8 mouse cellular contexts compared by ENCODE assay signal in genomic region chr7:59228866-59229182, GRCm38 (mm10). TPM values are rescaled to one million over a fixed set of nuclear protein-coding genes. Genes with fewer than 3 reads are reported as not detected.
DNase-seq lines count a peak whose midpoint lies in the region; ATAC-seq and TF ChIP-seq lines count a peak whose summit lies in the region.

No protein-coding gene starts in this region.

- no peaks in the 10 kb centered on the region for H3K27me3 ChIP-seq in cerebellum, adult 2 months (ENCODE audit: control insufficient read depth, insufficient read depth, low read length)
- no peaks in the 10 kb centered on the region for H3K27me3 ChIP-seq in testis, adult 2 months (ENCODE audit: control insufficient read depth, insufficient read depth, low read length)
- H3K27me3 ChIP-seq in liver, embryonic 11.5 days (replicated peaks; ENCODE audit: control insufficient read depth, insufficient read depth, low read length): no peaks in the 10 kb centered on the region
- no peaks in the 10 kb centered on the region for H3K27me3 ChIP-seq in stomach, postnatal 0 days (ENCODE audit: control insufficient read depth, insufficient read depth, low read length)

- H3K27ac ChIP-seq in cerebellum, adult 2 months (ENCODE audit: insufficient read depth, low read length): peak overlapping the region; percentile 85
- H3K27ac ChIP-seq in testis, adult 2 months (ENCODE audit: control insufficient read depth, insufficient read depth, low read depth, low read length): peak overlapping the region; percentile 91
- peak overlapping the region; percentile 97 for H3K27ac ChIP-seq in liver, embryonic 11.5 days (ENCODE audit: low read depth, low read length)
- peak overlapping the region; percentile 99 for H3K27ac ChIP-seq in stomach, postnatal 0 days (replicated peaks)

- TF ChIP-seq EP300 in stomach, postnatal 0 days (optimal IDR thresholded peaks at IDR 0.05): no peak

- H3K36me3 ChIP-seq in testis, adult 2 months (ENCODE audit: control insufficient read depth, insufficient read depth, low read length): no peaks in the 10 kb centered on the region
- H3K36me3 ChIP-seq in liver, embryonic 11.5 days (ENCODE audit: control insufficient read depth, insufficient read depth, low read length): no peaks in the 10 kb centered on the region
- no peaks in the 10 kb centered on the region for H3K36me3 ChIP-seq in stomach, postnatal 0 days (ENCODE audit: control insufficient read depth, insufficient read depth, low read length)

- DNase-seq in cerebellum, adult 2 months: no peak
- no peak for DNase-seq in cerebellum, adult 8-10 months
- DNase-seq in testis, postnatal 10 days (ENCODE audit: low spot score): no peak
- no peak for DNase-seq in liver, embryonic 11.5 days (ENCODE audit: low spot score)
- no peak for DNase-seq in stomach, postnatal 0 days (ENCODE audit: low spot score)
- no peak for DNase-seq in adipocyte (ENCODE audit: low spot score)

- no peak for TF ChIP-seq POLR2A in cerebellum, adult 2 months (IDR thresholded peaks at IDR 0.05; ENCODE audit: borderline replicate concordance, insufficient read depth, low read length)
- TF ChIP-seq POLR2A in testis, adult 2 months (IDR thresholded peaks at IDR 0.05; ENCODE audit: control insufficient read depth, low read depth, low read length): no peak

- WGBS in cerebellum, adult 2 months: under 1% methylated on average over 39 of the region's 39 CpGs
- WGBS in liver, embryonic 11.5 days: 1% methylated on average over 39 of the region's 39 CpGs
- WGBS in stomach, postnatal 0 days: under 1% methylated on average over 39 of the region's 39 CpGs

- peak; percentile 66 for ATAC-seq in liver, embryonic 11.5 days (replicated peaks; ENCODE audit: low FRiP score)
- ATAC-seq in stomach, postnatal 0 days (ENCODE audit: low FRiP score, low TSS enrichment): peak; percentile 75
- no peak; the same call in 1 of the 2 replicates for ATAC-seq in frontal cortex, adult (ENCODE audit: low TSS enrichment)

- H3K4me2 ChIP-seq in liver, embryonic 11.5 days: peak overlapping the region; percentile 74
- peak overlapping the region; percentile 66 for H3K4me2 ChIP-seq in stomach, postnatal 0 days (replicated peaks; ENCODE audit: low read depth)

- peak overlapping the region; percentile 82 for H3K4me3 ChIP-seq in cerebellum, adult 2 months (replicated peaks; ENCODE audit: insufficient read depth, low read depth, low read length)
- H3K4me3 ChIP-seq in testis, adult 2 months (ENCODE audit: control insufficient read depth, low read depth, low read length): peak overlapping the region; percentile 99
- peak overlapping the region; percentile 97 for H3K4me3 ChIP-seq in liver, embryonic 11.5 days (ENCODE audit: low read depth, low read length)
- H3K4me3 ChIP-seq in stomach, postnatal 0 days (ENCODE audit: low read depth, low read length): peak overlapping the region; percentile 94

- TF ChIP-seq CTCF in cerebellum, adult 2 months (IDR thresholded peaks at IDR 0.05; ENCODE audit: borderline replicate concordance, insufficient read depth, low read depth, low read length): peak; percentile 36; the same call in 1 of the 2 replicates
- TF ChIP-seq CTCF in testis, adult 2 months (IDR thresholded peaks at IDR 0.05; ENCODE audit: control insufficient read depth, insufficient read depth, insufficient replicate concordance, low read depth, low read length): 0 out of 2 replicates have a peak, but pooled peaks have one; percentile 7
- TF ChIP-seq CTCF in stomach, postnatal 0 days (IDR thresholded peaks at IDR 0.05; ENCODE audit: low read depth): peak; percentile 66

- H3K4me1 ChIP-seq in cerebellum, adult 2 months (ENCODE audit: control insufficient read depth, insufficient read depth, low read length): no peaks in the 10 kb centered on the region; the same call in 1 of the 2 replicates
- H3K4me1 ChIP-seq in testis, adult 2 months (ENCODE audit: control insufficient read depth, insufficient read depth, low read length): peaks cover 2% of the 10 kb centered on the region; the same call in 1 of the 2 replicates
- peaks cover 9% of the 10 kb centered on the region for H3K4me1 ChIP-seq in liver, embryonic 11.5 days (replicated peaks; ENCODE audit: control insufficient read depth, insufficient read depth, low read length)
- H3K4me1 ChIP-seq in stomach, postnatal 0 days (replicated peaks; ENCODE audit: control insufficient read depth, insufficient read depth): no peaks in the 10 kb centered on the region

- no peaks in the 10 kb centered on the region for H3K9me3 ChIP-seq in liver, embryonic 11.5 days (ENCODE audit: control insufficient read depth, low read length)
- no peaks in the 10 kb centered on the region for H3K9me3 ChIP-seq in stomach, postnatal 0 days (ENCODE audit: control insufficient read depth, low read length)

- H3K9ac ChIP-seq in liver, embryonic 11.5 days (ENCODE audit: low read depth, low read length): peak overlapping the region; percentile 98
- peak overlapping the region; percentile 99 for H3K9ac ChIP-seq in stomach, postnatal 0 days (ENCODE audit: low read length)

RNA-seq across cellular contexts. Expression of gene Ube3a, which starts 0.3 kb away (rescaled TPM):
- 34.5 and 41.3 TPM in 2 replicates for polyA plus RNA-seq in cerebellum, adult 2 months (2012; rRNA removed)
- polyA plus RNA-seq in testis, adult 2 months (2012; rRNA removed): 18.1 and 20.5 TPM in 2 replicates
- polyA plus RNA-seq in liver, embryonic 11.5 days (2014; fragmentation: Nextera tagmentation; extraction: Ambion mirVana): 123 and 124 TPM in 2 replicates
- polyA plus RNA-seq in stomach, postnatal 0 days (2015; fragmentation: Nextera tagmentation; extraction: Ambion mirVana): 83.7 and 84.6 TPM in 2 replicates

Comparison
In these comparisons a context has a peak if more than half of its experiments do, and no peak if none do; other contexts are left out.
1. CTCF ChIP-seq: peak in every context shown above with its lines; median percentile 66 in stomach, postnatal 0 days; 36 in cerebellum, adult 2 months; 7 in testis, adult 2 months.